Mouse (Mus musculus) spleen, adult 2 months (tissue): ENCODE measurements around the gene Sh3rf1.

Experiments
- CTCF ChIP-seq: fragments of 200-500 bp; IDR thresholded peaks from 2 replicates; pipeline ENCODE4 v1.5.1; 2011; ENCODE audit warnings: mild to moderate bottlenecking, inconsistent platforms; ENCODE audit not compliant: insufficient read depth, insufficient read length, insufficient replicate concordance; ENCODE audit errors: extremely low read depth
- POLR2A ChIP-seq: fragments of 200-500 bp; IDR thresholded peaks from 2 replicates; pipeline ENCODE4 v1.6.1; 2011; ENCODE audit warnings: low read depth, low read length, inconsistent platforms

GRCm38 (mm10) chr8:61359004-61359403 lies 135.3 kb downstream of the Sh3rf1 start:
- TF ChIP-seq CTCF: no peak
- no peak for TF ChIP-seq POLR2A
